Mouse (Mus musculus): ENCODE results near the gene Idua.

DNA sequence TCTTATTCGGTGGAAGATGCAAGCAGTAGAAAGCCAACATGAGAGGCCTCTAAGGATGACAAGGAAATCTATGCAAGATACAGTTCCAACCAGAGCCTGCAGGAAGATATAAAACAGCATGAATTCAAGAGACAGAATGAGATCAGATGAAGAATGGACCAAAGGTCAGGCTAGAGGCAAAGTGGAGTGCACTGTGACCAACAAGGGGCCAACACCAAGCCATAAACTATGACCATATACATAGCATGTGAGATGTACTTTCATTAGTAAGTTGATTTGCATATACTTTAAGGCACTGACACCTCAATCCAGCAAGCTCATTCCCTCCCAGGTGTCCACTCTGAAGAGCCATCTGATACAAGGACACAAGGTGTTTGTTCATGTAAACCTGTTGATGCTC, 49.7 kb upstream of the Idua start:
- TF ChIP-seq POLR2A (IDR thresholded peaks at IDR 0.05; ENCODE audit: borderline replicate concordance, low read depth, low read length), result no peak
- TF ChIP-seq CTCF (IDR thresholded peaks at IDR 0.05; ENCODE audit: low read depth, low read length), result no peak

Data from bone marrow macrophage, adult 2 months (primary cell).